8 mouse cellular contexts compared by ENCODE assay signal in the genomic region with DNA sequence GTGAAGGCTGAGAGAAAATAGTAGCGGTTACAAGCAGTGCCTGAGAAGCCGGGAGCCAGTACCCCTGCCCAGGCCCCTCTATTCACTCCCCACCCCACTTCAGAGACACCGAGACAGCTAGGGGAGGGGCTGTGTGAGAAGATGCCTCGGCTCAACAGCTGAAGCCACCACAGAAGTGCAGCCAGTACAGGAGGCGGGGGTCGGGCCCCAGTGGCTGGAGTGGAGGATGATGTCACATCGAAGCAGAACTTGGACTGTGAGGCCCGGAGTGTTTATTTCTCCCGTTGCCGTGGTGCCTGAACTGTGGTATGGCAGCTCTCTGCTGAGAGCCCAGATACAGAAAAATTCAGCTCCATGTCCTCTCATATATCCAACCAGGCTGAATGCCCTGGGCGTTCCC. TPM values are rescaled to one million over a fixed set of nuclear protein-coding genes. Genes with fewer than 3 reads are reported as not detected.
A peak's percentile ranks its signal among the peaks of the same experiment; 100 is the strongest.
DNase-seq lines count a peak whose midpoint lies in the region; ATAC-seq and TF ChIP-seq lines count a peak whose summit lies in the region.

No protein-coding gene starts in this region.

- no peak overlapping the region for H3ac ChIP-seq in myocyte (ENCODE audit: control insufficient read depth, insufficient read length)

- no peak overlapping the region for H3K4me2 ChIP-seq in forebrain, embryonic 16.5 days (ENCODE audit: low read length)
- H3K4me2 ChIP-seq in forebrain, embryonic 11.5 days (ENCODE audit: low read depth, low read length, severe bottlenecking), result no peak overlapping the region
- H3K4me2 ChIP-seq in embryonic facial prominence, embryonic 15.5 days (replicated peaks), result peak overlapping the region; percentile 13; the same call in 1 of the 2 replicates
- H3K4me2 ChIP-seq in hindbrain, embryonic 15.5 days, result no peak overlapping the region
- no peak overlapping the region for H3K4me2 ChIP-seq in myocyte (ENCODE audit: low read depth)

- TF ChIP-seq POLR2A in myocyte (IDR thresholded peaks at IDR 0.05; ENCODE audit: insufficient read length, low read depth), result no peak

- TF ChIP-seq CTCF in layer of hippocampus, adult 2 months (conservative IDR thresholded peaks at IDR 0.05), result no peak

- H3K4me3 ChIP-seq in forebrain, embryonic 16.5 days (replicated peaks; ENCODE audit: low read length), result no peak overlapping the region
- no peak overlapping the region for H3K4me3 ChIP-seq in forebrain, embryonic 11.5 days (ENCODE audit: low read depth, low read length)
- no peak overlapping the region for H3K4me3 ChIP-seq in embryonic facial prominence, embryonic 15.5 days (replicated peaks)
- no peak overlapping the region for H3K4me3 ChIP-seq in hindbrain, embryonic 15.5 days
- H3K4me3 ChIP-seq in myocyte, result no peak overlapping the region
- H3K4me3 ChIP-seq in layer of hippocampus, adult 2 months, result no peak overlapping the region

- 28% methylated on average over 11 of the region's 11 CpGs for WGBS in forebrain, embryonic 16.5 days
- WGBS in forebrain, embryonic 11.5 days, result 60% methylated on average over 11 of the region's 11 CpGs
- 28% methylated on average over 11 of the region's 11 CpGs for WGBS in embryonic facial prominence, embryonic 15.5 days
- 33% methylated on average over 11 of the region's 11 CpGs for WGBS in hindbrain, embryonic 15.5 days

- no peaks in the 10 kb centered on the region for H3K36me3 ChIP-seq in forebrain, embryonic 16.5 days (ENCODE audit: control insufficient read depth, insufficient read depth)
- H3K36me3 ChIP-seq in forebrain, embryonic 11.5 days (ENCODE audit: control insufficient read depth, insufficient read depth, low read length), result no peaks in the 10 kb centered on the region
- H3K36me3 ChIP-seq in embryonic facial prominence, embryonic 15.5 days, result no peaks in the 10 kb centered on the region
- no peaks in the 10 kb centered on the region for H3K36me3 ChIP-seq in hindbrain, embryonic 15.5 days
- no peaks in the 10 kb centered on the region for H3K36me3 ChIP-seq in myocyte (ENCODE audit: control insufficient read depth, insufficient read depth)

- H3K79me2 ChIP-seq in myocyte (ENCODE audit: control insufficient read depth, insufficient read depth), result no peaks in the 10 kb centered on the region

- no peaks in the 10 kb centered on the region for H3K27me3 ChIP-seq in forebrain, embryonic 16.5 days (replicated peaks; ENCODE audit: control insufficient read depth, insufficient read depth, low read length)
- H3K27me3 ChIP-seq in forebrain, embryonic 11.5 days (ENCODE audit: control insufficient read depth, insufficient read depth, low read length), result no peaks in the 10 kb centered on the region
- H3K27me3 ChIP-seq in embryonic facial prominence, embryonic 15.5 days, result no peaks in the 10 kb centered on the region
- no peaks in the 10 kb centered on the region for H3K27me3 ChIP-seq in hindbrain, embryonic 15.5 days
- no peaks in the 10 kb centered on the region for H3K27me3 ChIP-seq in myocyte (ENCODE audit: control insufficient read depth, insufficient read depth, insufficient read length)

- peaks cover 4% of the 10 kb centered on the region for H3K4me1 ChIP-seq in forebrain, embryonic 16.5 days (replicated peaks; ENCODE audit: control insufficient read depth, insufficient read depth, low read length)
- no peaks in the 10 kb centered on the region for H3K4me1 ChIP-seq in forebrain, embryonic 11.5 days (replicated peaks; ENCODE audit: control insufficient read depth, insufficient read depth, low read length)
- peaks cover 9% of the 10 kb centered on the region for H3K4me1 ChIP-seq in embryonic facial prominence, embryonic 15.5 days
- peaks cover 6% of the 10 kb centered on the region for H3K4me1 ChIP-seq in hindbrain, embryonic 15.5 days (replicated peaks)

- no peak for DNase-seq in forebrain, embryonic 11.5 days (ENCODE audit: low spot score)
- no peak for DNase-seq in thymus, postnatal 0 days (ENCODE audit: low spot score)
- DNase-seq in left cerebral cortex, postnatal 14 days (ENCODE audit: low spot score in 2 of 2), result no peak
- DNase-seq in layer of hippocampus, adult 2 months (ENCODE audit: low spot score in 2 of 2), result no peak

- no peak overlapping the region for H3K9ac ChIP-seq in forebrain, embryonic 16.5 days (replicated peaks; ENCODE audit: low read depth, low read length)
- no peak overlapping the region for H3K9ac ChIP-seq in forebrain, embryonic 11.5 days (ENCODE audit: low read length)
- H3K9ac ChIP-seq in embryonic facial prominence, embryonic 15.5 days, result no peak overlapping the region
- no peak overlapping the region for H3K9ac ChIP-seq in hindbrain, embryonic 15.5 days

- H3K27ac ChIP-seq in forebrain, embryonic 16.5 days (ENCODE audit: low read length), result no peak overlapping the region
- H3K27ac ChIP-seq in forebrain, embryonic 11.5 days (ENCODE audit: low read depth, low read length), result no peak overlapping the region
- H3K27ac ChIP-seq in embryonic facial prominence, embryonic 15.5 days (replicated peaks), result peak overlapping the region; percentile 17
- H3K27ac ChIP-seq in hindbrain, embryonic 15.5 days (replicated peaks), result no peak overlapping the region
- H3K27ac ChIP-seq in layer of hippocampus, adult 2 months, result no peak overlapping the region

- intact Hi-C loops in left cerebral cortex, postnatal 14 days (cut with DNase I), result no loop called here

- ATAC-seq in forebrain, embryonic 16.5 days, result 0 out of 2 replicates have a peak, but pooled peaks have one; percentile 28
- no peak for ATAC-seq in forebrain, embryonic 11.5 days (replicated peaks; ENCODE audit: low FRiP score)
- peak; percentile 80 for ATAC-seq in embryonic facial prominence, embryonic 15.5 days (ENCODE audit: insufficient number of reproducible peaks, low FRiP score, low TSS enrichment, low read depth)
- ATAC-seq in hindbrain, embryonic 15.5 days (ENCODE audit: low FRiP score, low read depth), result peak; percentile 68; the same call in 1 of the 2 replicates

- H3K9me3 ChIP-seq in forebrain, embryonic 16.5 days (ENCODE audit: control insufficient read depth, low read length), result no peaks in the 10 kb centered on the region
- H3K9me3 ChIP-seq in forebrain, embryonic 11.5 days (ENCODE audit: control insufficient read depth, low read length), result no peaks in the 10 kb centered on the region
- no peaks in the 10 kb centered on the region for H3K9me3 ChIP-seq in embryonic facial prominence, embryonic 15.5 days (replicated peaks)
- H3K9me3 ChIP-seq in hindbrain, embryonic 15.5 days, result no peaks in the 10 kb centered on the region

TF ChIP-seq in myocyte, 11 proteins besides CTCF, POLR2A, EP300 and RAD21:
- peak in 2 of 3 experiments; percentile 50 to 84 for TF ChIP-seq MYOG (IDR thresholded peaks at IDR 0.05; ENCODE audit: control insufficient read depth in 1 of 3, insufficient read depth in 1 of 3, insufficient read length in 2 of 3, low read depth in 2 of 3)
- TF ChIP-seq TCF3 (IDR thresholded peaks at IDR 0.05; ENCODE audit: insufficient read length, low read depth), result no peak
- TF ChIP-seq REST (IDR thresholded peaks at IDR 0.05; ENCODE audit: insufficient read depth, insufficient read length), result no peak
- peak in 1 of 3 experiments; percentile 81 for TF ChIP-seq MYOD1 (IDR thresholded peaks at IDR 0.05; ENCODE audit: control insufficient read depth in 1 of 3, insufficient read length in 2 of 3, low read depth in 2 of 3)
TF ChIP-seq in myocyte: peak in this region for 2.

RNA-seq across cellular contexts. Expression of gene Odf3l1, which starts 12.7 kb away (rescaled TPM):
- not detected in 2 replicates for polyA plus RNA-seq in forebrain, embryonic 16.5 days (2015; fragmentation: Nextera tagmentation; extraction: Ambion mirVana)
- polyA plus RNA-seq in forebrain, embryonic 11.5 days (2014; fragmentation: Nextera tagmentation; extraction: Ambion mirVana), result not detected in 2 replicates
- polyA plus RNA-seq in embryonic facial prominence, embryonic 15.5 days (2015; fragmentation: Nextera tagmentation; extraction: Ambion mirVana), result 0.88 and 1.1 TPM in 2 replicates
- polyA plus RNA-seq in hindbrain, embryonic 15.5 days (2015; fragmentation: Nextera tagmentation; extraction: Ambion mirVana), result 0.12 TPM in 1 of 2 replicates, not detected in the other
- 0.85 TPM for polyA plus RNA-seq in myocyte (2012; fragmentation: generic; extraction: Trizol)
- 0.13 TPM in 1 of 2 replicates, not detected in the other for polyA plus RNA-seq in thymus, postnatal 0 days (2015; fragmentation: Nextera tagmentation; extraction: Ambion mirVana)
- total RNA-seq in left cerebral cortex, postnatal 14 days (2021), result not detected
- total RNA-seq in layer of hippocampus, adult 2 months (2021), result not detected

RNA-seq across cellular contexts. Expression of gene Cspg4, which starts 13.1 kb away (rescaled TPM):
- 7.2 and 8.0 TPM in 2 replicates for polyA plus RNA-seq in forebrain, embryonic 16.5 days (2015; fragmentation: Nextera tagmentation; extraction: Ambion mirVana)
- polyA plus RNA-seq in forebrain, embryonic 11.5 days (2014; fragmentation: Nextera tagmentation; extraction: Ambion mirVana), result 1.4 and 2.0 TPM in 2 replicates
- 31.2 and 34.1 TPM in 2 replicates for polyA plus RNA-seq in embryonic facial prominence, embryonic 15.5 days (2015; fragmentation: Nextera tagmentation; extraction: Ambion mirVana)
- polyA plus RNA-seq in hindbrain, embryonic 15.5 days (2015; fragmentation: Nextera tagmentation; extraction: Ambion mirVana), result 8.1 and 8.6 TPM in 2 replicates
- 58.3 TPM for polyA plus RNA-seq in myocyte (2012; fragmentation: generic; extraction: Trizol)
- 0.91 and 1.4 TPM in 2 replicates for polyA plus RNA-seq in thymus, postnatal 0 days (2015; fragmentation: Nextera tagmentation; extraction: Ambion mirVana)
- 10 to 100 TPM; 21.4 to 25.0 TPM for total RNA-seq in left cerebral cortex, postnatal 14 days (2021)
- 10 to 100 TPM; 17.4 to 18.4 TPM for total RNA-seq in layer of hippocampus, adult 2 months (2021)

RNA-seq across cellular contexts. Expression of gene Lingo1, which starts 55.5 kb away (rescaled TPM):
- 39.0 and 45.0 TPM in 2 replicates for polyA plus RNA-seq in forebrain, embryonic 16.5 days (2015; fragmentation: Nextera tagmentation; extraction: Ambion mirVana)
- 2.5 and 3.2 TPM in 2 replicates for polyA plus RNA-seq in forebrain, embryonic 11.5 days (2014; fragmentation: Nextera tagmentation; extraction: Ambion mirVana)
- 7.6 and 8.9 TPM in 2 replicates for polyA plus RNA-seq in embryonic facial prominence, embryonic 15.5 days (2015; fragmentation: Nextera tagmentation; extraction: Ambion mirVana)
- polyA plus RNA-seq in hindbrain, embryonic 15.5 days (2015; fragmentation: Nextera tagmentation; extraction: Ambion mirVana), result 71.8 and 93.4 TPM in 2 replicates
- polyA plus RNA-seq in myocyte (2012; fragmentation: generic; extraction: Trizol), result 1.2 TPM
- 1.1 and 1.3 TPM in 2 replicates for polyA plus RNA-seq in thymus, postnatal 0 days (2015; fragmentation: Nextera tagmentation; extraction: Ambion mirVana)
- total RNA-seq in left cerebral cortex, postnatal 14 days (2021), result 100 to 1,000 TPM; 490 to 503 TPM
- total RNA-seq in layer of hippocampus, adult 2 months (2021), result 100 to 1,000 TPM; 249 to 268 TPM
